Mouse (Mus musculus) MEL (cell line): Measurements from ENCODE around the gene Slc36a1. TPM values are rescaled to one million over a fixed set of nuclear protein-coding genes. Genes with fewer than 3 reads are reported as not detected.
A peak's percentile ranks its signal among the peaks of the same experiment; 100 is the strongest.

Experiments used
- DNase-seq: peaks from one replicate; pipeline ENCODE4 v3.0.0; 2011; ENCODE audit warnings: low read depth, low spot score
- H3K27ac ChIP-seq: 2 replicates; pipeline ENCODE4 v1.5.1; 2012; ENCODE audit warnings: low read depth, mild to moderate bottlenecking, control low read depth, low read length, moderate library complexity; ENCODE audit not compliant: control insufficient read depth
- H3K27me3 ChIP-seq, 2 experiments: fragments of 150-350 bp in 1 of 2; sonication (generic) in 1 of 2; 2 replicates each; pipeline ENCODE4 v1.6.1; 2012; ENCODE audit warnings: low read length in 2 of 2, mild to moderate bottlenecking in 2 of 2, improper control_type of control experiment in 1 of 2, moderate library complexity in 1 of 2; ENCODE audit not compliant: insufficient read depth in 2 of 2, control insufficient read depth in 1 of 2
- H3K36me3 ChIP-seq, 2 experiments: 2 replicates each; pipeline ENCODE4 v1.6.1; 2012 to 2014; ENCODE audit warnings: low read length in 2 of 2, improper control_type of control experiment in 1 of 2, inconsistent platforms in 1 of 2, mild to moderate bottlenecking in 1 of 2; ENCODE audit not compliant: insufficient read depth in 2 of 2, control insufficient read depth in 1 of 2
- H3K4me1 ChIP-seq, 2 experiments: fragments of 150-350 bp in 1 of 2; sonication (generic) in 1 of 2; 2 replicates each; pipeline ENCODE4 v1.6.1; 2012; ENCODE audit warnings: low read length in 2 of 2, improper control_type of control experiment in 1 of 2, mild to moderate bottlenecking in 1 of 2; ENCODE audit not compliant: insufficient read depth in 2 of 2, control insufficient read depth in 1 of 2
- H3K4me3 ChIP-seq, 2 experiments: fragments of 150-350 bp in 1 of 2; sonication (generic) in 1 of 2; 2 replicates each; pipeline ENCODE4 v1.5.1; 2012; ENCODE audit warnings: low read depth in 2 of 2, low read length in 2 of 2, mild to moderate bottlenecking in 2 of 2, moderate library complexity in 2 of 2, control low read depth in 1 of 2, improper control_type of control experiment in 1 of 2; ENCODE audit not compliant: control insufficient read depth in 1 of 2, insufficient read depth in 1 of 2
- H3K79me2 ChIP-seq: 2 replicates; pipeline ENCODE4 v1.6.1; 2012; ENCODE audit warnings: mild to moderate bottlenecking, low read length, moderate library complexity; ENCODE audit not compliant: control insufficient read depth, poor library complexity, insufficient read depth
- H3K9ac ChIP-seq: 2 replicates; pipeline ENCODE4 v1.6.1; 2012; ENCODE audit warnings: low read depth, mild to moderate bottlenecking, control low read depth, low read length, moderate library complexity; ENCODE audit not compliant: control insufficient read depth, poor library complexity, severe bottlenecking
- H3K9me3 ChIP-seq: fragments of 150-350 bp; sonication (generic); replicated peaks from 2 replicates; pipeline ENCODE4 v1.6.1; 2012; ENCODE audit warnings: mild to moderate bottlenecking, low read length, improper control_type of control experiment, moderate library complexity; ENCODE audit not compliant: insufficient read depth
- BHLHE40 ChIP-seq: IDR thresholded peaks from 2 replicates; pipeline ENCODE4 v1.6.1; 2012; ENCODE audit warnings: low read depth, mild to moderate bottlenecking, inconsistent platforms, low read length, improper control_type of control experiment, borderline replicate concordance
- CHD1 ChIP-seq: IDR thresholded peaks from 2 replicates; pipeline ENCODE4 v1.6.1; 2012; ENCODE audit warnings: low read depth, mild to moderate bottlenecking, inconsistent platforms, low read length, improper control_type of control experiment
- CHD2 ChIP-seq: IDR thresholded peaks from 2 replicates; pipeline ENCODE4 v1.6.1; 2011; ENCODE audit warnings: low read length, improper control_type of control experiment
- CTCF ChIP-seq, 3 experiments: IDR thresholded peaks in 2 of 3; conservative IDR thresholded peaks in 1 of 3; 2 replicates each; pipeline ENCODE4 v1.5.1; 2011 to 2012; ENCODE audit warnings: low read length in 3 of 3, low read depth in 2 of 3, mild to moderate bottlenecking in 2 of 3, improper control_type of control experiment in 1 of 3, inconsistent platforms in 1 of 3, mixed read lengths in 1 of 3, moderate library complexity in 1 of 3; ENCODE audit not compliant: control insufficient read depth in 1 of 3, insufficient read depth in 1 of 3, poor library complexity in 1 of 3, severe bottlenecking in 1 of 3
- ETS1 ChIP-seq: IDR thresholded peaks from 2 replicates; pipeline ENCODE4 v1.6.1; 2012; ENCODE audit warnings: low read depth, mild to moderate bottlenecking, inconsistent platforms, low read length, improper control_type of control experiment, moderate library complexity
- GABPA ChIP-seq: IDR thresholded peaks from 2 replicates; pipeline ENCODE4 v1.6.1; 2012; ENCODE audit warnings: low read depth, mild to moderate bottlenecking, inconsistent platforms, low read length, improper control_type of control experiment, moderate library complexity
- HCFC1 ChIP-seq: IDR thresholded peaks from 2 replicates; pipeline ENCODE4 v1.6.1; 2012; ENCODE audit warnings: low read depth, mild to moderate bottlenecking, inconsistent platforms, low read length, improper control_type of control experiment, moderate library complexity
- JUND ChIP-seq: IDR thresholded peaks from 2 replicates; pipeline ENCODE4 v1.6.1; 2011; ENCODE audit warnings: low read depth, mild to moderate bottlenecking, improper control_type of control experiment, low read length
- KAT2A ChIP-seq: conservative IDR thresholded peaks from 2 replicates; pipeline ENCODE4 v1.6.1; 2012; ENCODE audit warnings: low read depth, low read length, improper control_type of control experiment, inconsistent platforms
- MAFK ChIP-seq: IDR thresholded peaks from 2 replicates; pipeline ENCODE4 v1.6.1; 2011; ENCODE audit warnings: low read depth, mild to moderate bottlenecking, low read length, improper control_type of control experiment, borderline replicate concordance
- MEF2A ChIP-seq: IDR thresholded peaks from 2 replicates; pipeline ENCODE4 v1.6.1; 2014; ENCODE audit warnings: low read depth, mild to moderate bottlenecking, inconsistent platforms, low read length, improper control_type of control experiment; ENCODE audit not compliant: poor library complexity, insufficient replicate concordance, severe bottlenecking; ENCODE audit errors: extremely low read depth
- NELFE ChIP-seq: IDR thresholded peaks from 2 replicates; pipeline ENCODE4 v1.6.1; 2011; ENCODE audit warnings: low read depth, low read length, improper control_type of control experiment
- NRF1 ChIP-seq: IDR thresholded peaks from 2 replicates; pipeline ENCODE4 v1.6.1; 2014; ENCODE audit warnings: low read depth, mild to moderate bottlenecking, inconsistent platforms, low read length, improper control_type of control experiment, moderate library complexity; ENCODE audit not compliant: poor library complexity, insufficient read depth, severe bottlenecking
- POLR2A ChIP-seq, 2 experiments: IDR thresholded peaks; 2 replicates each; pipeline ENCODE4 v1.6.1; 2011 to 2012; ENCODE audit warnings: low read length in 2 of 2, mild to moderate bottlenecking in 2 of 2, control low read depth in 1 of 2, improper control_type of control experiment in 1 of 2, low read depth in 1 of 2, moderate library complexity in 1 of 2; ENCODE audit not compliant: control insufficient read depth in 1 of 2, insufficient read depth in 1 of 2, poor library complexity in 1 of 2
- POLR2AphosphoS2 ChIP-seq: IDR thresholded peaks from 2 replicates; pipeline ENCODE4 v1.6.1; 2011; ENCODE audit warnings: low read length, improper control_type of control experiment
- POLR2AphosphoS5 ChIP-seq: IDR thresholded peaks from 2 replicates; pipeline ENCODE4 v1.6.1; 2012; ENCODE audit warnings: low read depth, borderline replicate concordance, mild to moderate bottlenecking, inconsistent platforms, low read length, moderate library complexity, mixed read lengths
- RAD21 ChIP-seq: IDR thresholded peaks from 2 replicates; pipeline ENCODE4 v1.6.1; 2011; ENCODE audit warnings: mild to moderate bottlenecking, low read depth, low read length, improper control_type of control experiment
- SMC3 ChIP-seq: IDR thresholded peaks from 2 replicates; pipeline ENCODE4 v1.6.1; 2011; ENCODE audit warnings: low read depth, low read length, improper control_type of control experiment
- TCF12 ChIP-seq: IDR thresholded peaks from 2 replicates; pipeline ENCODE4 v1.6.1; 2014; ENCODE audit warnings: low read depth, mild to moderate bottlenecking, inconsistent platforms, low read length, improper control_type of control experiment, moderate library complexity
- UBTF ChIP-seq: IDR thresholded peaks from 2 replicates; pipeline ENCODE4 v1.6.1; 2012; ENCODE audit warnings: low read depth, mild to moderate bottlenecking, inconsistent platforms, low read length, improper control_type of control experiment, moderate library complexity, borderline replicate concordance; ENCODE audit not compliant: insufficient read depth
- USF1 ChIP-seq: IDR thresholded peaks from 2 replicates; pipeline ENCODE4 v1.6.1; 2014; ENCODE audit warnings: low read depth, mild to moderate bottlenecking, inconsistent platforms, low read length, improper control_type of control experiment, moderate library complexity
- USF2 ChIP-seq, 2 experiments: IDR thresholded peaks; 2 replicates each; pipeline ENCODE4 v1.6.1; 2011 to 2012; ENCODE audit warnings: improper control_type of control experiment in 2 of 2, low read length in 2 of 2, borderline replicate concordance in 1 of 2, inconsistent platforms in 1 of 2, low read depth in 1 of 2, mild to moderate bottlenecking in 1 of 2; ENCODE audit not compliant: insufficient read depth in 1 of 2
- ZC3H11A ChIP-seq: IDR thresholded peaks from 2 replicates; pipeline ENCODE4 v1.6.1; 2012; ENCODE audit warnings: low read depth, mild to moderate bottlenecking, inconsistent platforms, low read length, improper control_type of control experiment
- polyA plus RNA-seq, 2 experiments: library from polyadenylated mRNA; stranded (reverse) in 1 of 2; unstranded in 1 of 2; fragments of >175 nt in 1 of 2; fragments of >200 nt in 1 of 2; gene quantifications; 2 replicates each; pipeline versions ENCODE4 v1.2.1 to v1.2.4; 2012; ENCODE audit warnings: low replicate concordance in 2 of 2, low read depth in 1 of 2; ENCODE audit not compliant: insufficient read length in 2 of 2, insufficient read depth in 1 of 2, missing spikeins in 1 of 2
- total RNA-seq: library from RNA; depleted of rRNA; stranded (reverse); fragments of 300-350 nt; gene quantifications from 2 replicates; pipeline ENCODE4 v1.2.3, GENCODE M21; 2012

Gene Slc36a1
- total and polyA plus RNA-seq, 3 experiments, result 2.8 to 5.2 TPM; not detected in 1

DNA sequence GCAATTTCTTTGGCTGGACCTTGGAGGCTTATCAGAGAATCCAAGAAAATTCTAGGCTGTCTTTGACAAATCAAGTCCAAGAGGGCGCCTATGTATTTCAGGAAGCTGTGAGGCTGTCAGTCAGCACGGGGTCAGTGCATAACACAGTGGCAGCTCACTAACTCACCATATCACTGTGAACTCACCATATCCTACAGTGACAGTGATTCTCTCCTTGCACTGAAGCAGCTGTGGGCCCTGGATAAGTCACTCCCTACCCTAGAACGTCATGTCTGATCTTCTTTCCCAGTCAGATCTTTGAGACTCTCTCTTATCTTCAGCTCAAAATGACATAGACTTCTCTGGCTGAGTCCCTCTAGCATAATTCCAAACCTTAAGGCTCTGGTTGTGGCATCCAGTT is 35.3 kb downstream of the Slc36a1 start:
- Histone ChIP-seq H3K9ac (no peak overlapping the region), H3K27ac (no peak overlapping the region)
- TF ChIP-seq ETS1 (no peak), CHD2 (no peak), KAT2A (no peak), GABPA (no peak), MAFK (no peak), POLR2A (IDR thresholded peaks at IDR 0.05; ENCODE audit: control insufficient read depth in 1 of 2, insufficient read depth in 1 of 2, low read depth in 1 of 2, low read length in 2 of 2, poor library complexity in 1 of 2) (no peak), NRF1 (no peak), SMC3 (no peak), UBTF (no peak), JUND (no peak), POLR2AphosphoS5 (no peak), POLR2AphosphoS2 (no peak), MEF2A (no peak), USF2 (IDR thresholded peaks at IDR 0.05; ENCODE audit: borderline replicate concordance in 1 of 2, insufficient read depth in 1 of 2, low read depth in 1 of 2, low read length in 2 of 2) (no peak), CHD1 (no peak)
- TF ChIP-seq, all 39 proteins: peak for 0
- Histone ChIP-seq H3K79me2 (no peaks in the 10 kb centered on the region), H3K36me3 (no peaks in the 10 kb centered on the region), H3K27me3 (no peaks in the 10 kb centered on the region), H3K4me1 (no peaks in the 10 kb centered on the region), H3K4me3 (no peak overlapping the region), H3K9me3 (no peaks in the 10 kb centered on the region)
- no peak for DNase-seq

DNA sequence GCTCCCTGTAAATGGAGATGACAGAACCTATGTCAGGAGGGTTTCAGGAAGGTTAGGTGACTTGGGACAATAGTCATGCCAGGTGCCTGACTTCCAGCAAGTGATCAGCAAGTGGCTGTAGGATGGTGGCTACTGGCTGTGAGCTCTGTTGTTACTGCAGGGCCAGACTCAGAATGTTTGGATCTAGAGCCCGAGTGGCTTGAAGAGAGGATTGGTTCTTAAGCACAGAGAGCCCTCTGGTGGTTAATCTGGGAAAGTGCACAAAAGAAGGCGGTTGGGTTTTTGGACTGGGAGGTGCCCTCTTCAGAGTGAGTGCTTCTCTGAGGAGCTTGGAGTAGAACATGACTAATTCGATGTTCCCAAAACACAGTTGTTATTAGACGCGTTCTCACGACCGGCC is 36.4 kb downstream of the Slc36a1 start:
- peak; percentile 86 for DNase-seq
- Histone ChIP-seq H3K27ac (no peak overlapping the region), H3K4me1 (no peaks in the 10 kb centered on the region), H3K9ac (no peak overlapping the region), H3K9me3 (no peaks in the 10 kb centered on the region), H3K27me3 (no peaks in the 10 kb centered on the region), H3K79me2 (no peaks in the 10 kb centered on the region), H3K36me3 (no peaks in the 10 kb centered on the region), H3K4me3 (no peak overlapping the region)
- TF ChIP-seq TCF12 (no peak), BHLHE40 (peak; percentile 62), NRF1 (no peak), CHD1 (no peak), JUND (no peak), HCFC1 (no peak), ZC3H11A (peak; percentile 94), ETS1 (no peak), CTCF (IDR thresholded peaks at IDR 0.05 in 2 of 3, conservative IDR thresholded peaks at IDR 0.05 in 1 of 3; ENCODE audit: control insufficient read depth in 1 of 3, insufficient read depth in 1 of 3, low read depth in 2 of 3, low read length in 3 of 3, poor library complexity in 1 of 3, severe bottlenecking in 1 of 3) (peak; percentile 48 to 90 (median 73)), RAD21 (peak; percentile 90), SMC3 (peak; percentile 94), NELFE (no peak), USF1 (peak; percentile 77), USF2 (IDR thresholded peaks at IDR 0.05; ENCODE audit: borderline replicate concordance in 1 of 2, insufficient read depth in 1 of 2, low read depth in 1 of 2, low read length in 2 of 2) (0 out of 4 replicates have a peak, but pooled peaks of 1 of the 2 experiments have one; percentile 25)
